Mouse (Mus musculus) E14TG2a.4 (cell line): Measurements from ENCODE around the gene Nudt16l1.

Experiments used
- CTCF ChIP-seq: conservative IDR thresholded peaks from 2 replicates; pipeline ENCODE4 v1.5.1; 2014; ENCODE audit warnings: low read length
- NANOG ChIP-seq: IDR thresholded peaks from 2 replicates; pipeline ENCODE4 v1.6.1; 2014; ENCODE audit warnings: borderline replicate concordance, low read length, mixed read lengths

GRCm38 (mm10) chr16:4963797-4964709 is 25.5 kb downstream of the Nudt16l1 start, which contains the start of gene Anks3:
- TF ChIP-seq CTCF, result no peak
- TF ChIP-seq NANOG, result no peak
